In the genomic region with DNA sequence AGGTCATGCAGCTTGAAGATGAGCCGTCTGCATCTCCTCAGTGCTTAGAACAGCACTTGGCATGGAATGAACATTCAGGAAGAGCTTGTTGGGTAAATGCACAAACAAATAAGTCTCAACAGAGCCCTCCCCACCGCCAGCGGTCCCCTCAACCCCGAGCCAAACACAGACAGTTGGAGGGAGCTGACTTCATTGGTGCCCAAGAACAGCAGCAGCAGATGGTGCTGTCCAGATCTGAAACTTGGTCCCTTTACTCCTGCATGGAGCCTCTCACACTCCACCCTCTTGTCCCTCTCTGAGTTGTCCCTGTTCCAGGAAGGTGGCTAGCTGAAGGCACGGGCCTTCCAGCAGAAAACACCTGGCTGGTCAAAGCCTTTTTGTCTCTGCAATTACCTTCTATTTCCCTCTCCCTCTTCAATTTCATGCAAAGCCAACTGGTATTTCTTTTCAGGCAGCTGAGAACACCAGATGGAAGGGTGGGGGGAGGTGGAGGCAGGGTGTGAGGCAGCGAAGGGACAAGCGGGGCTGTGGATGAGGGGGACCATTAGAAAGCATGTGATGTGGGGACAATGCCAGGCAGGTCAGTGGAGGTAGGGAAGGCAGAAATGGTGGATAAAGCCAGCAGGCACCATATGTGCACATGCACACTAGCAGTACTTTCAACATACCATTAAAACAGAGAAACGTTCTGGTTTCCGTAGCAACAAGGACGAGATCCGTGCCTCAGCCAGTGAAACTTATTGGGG, we compare ENCODE assay signal across 10 mouse cellular contexts.
DNase-seq lines count a peak whose midpoint lies in the region; ATAC-seq lines count a peak whose summit lies in the region.
"Had no signal": no experiment of that assay in that cellular context is flagged by ENCODE, and none has a peak within 500 bp of the region (broad histone marks: within the 10 kb centered on the region; RNA-seq: fewer than 3 reads in every experiment).

No protein-coding gene starts in this region.

- H3K9me3 ChIP-seq in hindbrain, embryonic 14.5 days (ENCODE audit: control insufficient read depth, low read length), result 0 out of 2 replicates have a peak, but pooled peaks cover 8% of the 10 kb centered on the region
- H3K9me3 ChIP-seq: liver, embryonic 15.5 days had no signal

- peak; percentile 69 to 75 for DNase-seq in cerebellum, postnatal 14 days
- DNase-seq in cerebellum, adult 8-10 months, result no peak
- peak; percentile 55 for DNase-seq in hindbrain, embryonic 14.5 days (ENCODE audit: low spot score)
- peak; percentile 75 to 76 for DNase-seq in left cerebral cortex, postnatal 36 days (ENCODE audit: low spot score in 2 of 2)
- peak; percentile 46 for DNase-seq in right cerebral cortex, postnatal 14 days
- no peak for DNase-seq in adrenal gland, adult 8-10 months
- no peak for DNase-seq in adrenal gland, postnatal 4 days (ENCODE audit: low spot score in 2 of 2)
- DNase-seq: retina, postnatal 1 day had no signal

- WGBS in hindbrain, embryonic 14.5 days, result 45% methylated on average over 11 of the region's 11 CpGs

- H3K4me1 ChIP-seq in hindbrain, embryonic 14.5 days (replicated peaks; ENCODE audit: control insufficient read depth, insufficient read depth, low read length), result peaks cover 16% of the 10 kb centered on the region; the same call in 1 of the 2 replicates
- H3K4me1 ChIP-seq: liver, embryonic 15.5 days had no signal

- H3K36me3 ChIP-seq in hindbrain, embryonic 14.5 days (replicated peaks; ENCODE audit: control insufficient read depth, insufficient read depth), result no peaks in the 10 kb centered on the region
- H3K36me3 ChIP-seq: liver, embryonic 15.5 days had no signal

- no peak overlapping the region for H3K9ac ChIP-seq in hindbrain, embryonic 14.5 days
- H3K9ac ChIP-seq: liver, embryonic 15.5 days had no signal

- H3K27ac ChIP-seq in hindbrain, embryonic 14.5 days, result peak overlapping the region; percentile 45
- H3K27ac ChIP-seq: liver, embryonic 15.5 days had no signal

- intact Hi-C loops in left cerebral cortex, postnatal 36 days (cut with DNase I), result loop anchor here (2.0 to 10.0 kb wide), 3 partner anchors 196 to 914 kb away; no protein-coding TSS in a partner anchor

- H3K4me2 ChIP-seq in hindbrain, embryonic 14.5 days (replicated peaks), result no peak overlapping the region
- H3K4me2 ChIP-seq: liver, embryonic 15.5 days had no signal

- ATAC-seq in hindbrain, embryonic 14.5 days (ENCODE audit: low FRiP score), result peak; percentile 49
- ATAC-seq in megakaryocyte-erythroid progenitor cell, adult 5-6 weeks (replicated peaks; ENCODE audit: low FRiP score, low TSS enrichment, poor library complexity, severe bottlenecking), result no peak

- H3K4me3 ChIP-seq in hindbrain, embryonic 14.5 days (replicated peaks; ENCODE audit: low read length), result no peak overlapping the region
- H3K4me3 ChIP-seq: liver, embryonic 15.5 days had no signal

- no peaks in the 10 kb centered on the region for H3K27me3 ChIP-seq in hindbrain, embryonic 14.5 days (ENCODE audit: control insufficient read depth, insufficient read depth, low read length)
- H3K27me3 ChIP-seq: liver, embryonic 15.5 days had no signal

Comparison
In these comparisons a context has a peak if more than half of its experiments do, and no peak if none do; other contexts are left out.
1. DNase-seq: peak in cerebellum, postnatal 14 days (2 of 2), hindbrain, embryonic 14.5 days (single experiment), left cerebral cortex, postnatal 36 days (2 of 2) and right cerebral cortex, postnatal 14 days (single experiment); none in cerebellum, adult 8-10 months (single experiment), adrenal gland, adult 8-10 months (single experiment) and adrenal gland, postnatal 4 days (0 of 2).